Mouse (Mus musculus): ENCODE results near the gene Pcdh15. TPM values are rescaled to one million over a fixed set of nuclear protein-coding genes. Genes with fewer than 3 reads are reported as not detected.

The Pcdh15 gene
- total RNA-seq, 1 experiment from 2014 or later: 8.5 TPM

DNA sequence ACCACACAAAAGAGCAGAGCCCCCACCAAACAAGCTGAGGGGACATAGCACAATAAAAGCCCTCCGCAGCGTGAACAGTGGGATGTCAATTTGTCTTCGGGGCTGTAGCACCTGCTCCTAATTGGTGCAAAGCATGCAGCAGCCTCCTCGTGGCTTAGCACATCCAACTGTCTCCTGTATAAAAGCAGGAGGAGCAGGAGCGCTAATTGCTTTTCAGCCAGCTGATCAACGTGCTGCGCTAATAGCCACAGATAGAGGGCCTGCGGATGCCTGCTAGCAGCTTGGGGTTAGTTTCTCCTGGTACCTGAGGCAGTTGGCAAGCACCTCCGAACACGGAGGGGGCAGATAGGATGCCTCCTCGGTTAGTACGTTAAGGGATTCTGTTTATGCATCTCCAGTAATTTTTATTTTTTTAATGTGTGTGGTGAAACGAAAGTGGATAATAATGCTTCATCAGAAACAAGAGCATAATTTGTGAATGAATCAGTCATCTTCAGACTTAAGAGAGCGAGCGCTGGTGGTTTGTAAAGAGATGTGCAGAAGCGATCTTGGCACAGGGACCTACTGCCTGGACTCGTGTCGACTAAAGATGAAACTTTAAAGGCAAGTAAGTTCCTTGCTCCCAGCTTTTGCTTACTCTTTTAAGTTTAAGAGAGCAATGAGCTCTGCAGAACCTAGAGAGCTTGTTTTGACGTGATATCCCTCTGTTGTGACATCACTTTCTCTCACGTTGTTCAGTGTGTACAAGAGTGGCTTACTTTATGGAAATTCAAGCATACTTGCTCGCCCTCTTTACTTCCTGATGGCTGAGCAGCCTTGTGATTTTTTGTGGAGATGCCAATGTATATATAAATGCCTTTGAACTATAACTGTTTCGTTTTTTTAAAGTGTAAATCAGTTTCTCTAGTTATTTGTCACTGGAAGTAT, 722.8 kb downstream of the Pcdh15 start:
- peak; percentile 1 for DNase-seq

DNA sequence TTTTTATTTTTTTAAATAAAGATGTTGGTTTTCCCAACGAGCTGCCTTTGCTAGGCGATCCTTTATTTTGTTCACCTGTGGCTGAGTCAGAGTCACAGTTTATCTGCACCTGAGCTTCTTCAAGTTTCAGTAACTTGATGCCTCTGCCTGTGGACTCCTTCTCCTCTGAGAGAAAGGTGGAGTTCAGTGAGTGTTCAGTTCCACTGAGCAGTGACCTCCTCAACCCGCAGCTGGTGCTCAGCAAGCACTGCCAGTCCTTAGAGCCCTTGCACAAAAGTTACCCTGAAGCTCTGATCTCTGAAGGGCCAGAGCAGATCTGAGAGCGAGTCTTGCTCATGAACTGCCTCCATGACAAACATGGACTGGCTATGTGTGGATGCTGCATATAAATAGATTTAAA, 724.1 kb downstream of the Pcdh15 start:
- no peak for DNase-seq

DNA sequence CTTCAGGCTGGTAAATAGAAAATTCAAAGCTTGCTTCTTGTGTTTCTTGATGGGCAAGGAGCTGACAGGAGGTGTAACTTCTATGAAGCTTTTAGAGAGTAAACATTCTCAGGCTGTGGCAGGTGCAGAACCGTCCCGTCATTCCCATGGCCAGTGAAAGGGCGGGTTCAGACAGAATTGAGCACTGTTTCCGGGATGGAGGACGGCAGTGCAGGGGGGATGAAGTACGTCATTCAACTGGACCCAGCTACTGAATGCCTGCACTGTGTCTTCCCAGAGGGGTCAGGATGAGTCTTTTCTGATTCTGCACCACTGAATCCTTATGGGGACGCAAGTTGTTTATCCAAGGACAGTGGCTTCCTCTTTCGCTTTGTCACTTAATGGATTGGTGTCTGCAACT, 727.2 kb downstream of the Pcdh15 start:
- no peak for DNase-seq

DNA sequence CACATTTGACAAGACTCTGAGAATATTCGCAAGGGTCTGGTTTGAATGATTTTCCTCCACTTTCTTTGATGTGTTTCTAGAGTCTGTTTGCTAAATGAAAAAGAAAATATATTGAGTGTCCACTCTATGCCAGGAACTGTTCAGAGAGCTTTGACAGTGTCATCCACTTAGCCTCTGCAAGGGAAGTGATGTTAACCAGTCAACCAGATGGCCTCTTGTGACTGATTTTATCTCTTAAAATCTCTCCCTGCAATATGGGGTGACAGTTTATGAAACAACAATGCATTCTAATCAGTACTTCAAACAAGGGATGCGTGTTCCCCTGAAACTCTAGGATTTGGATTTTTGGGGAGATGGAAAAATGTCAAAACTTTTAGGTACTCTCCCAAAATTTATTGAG, 729.6 kb downstream of the Pcdh15 start:
- no peak for DNase-seq

DNA sequence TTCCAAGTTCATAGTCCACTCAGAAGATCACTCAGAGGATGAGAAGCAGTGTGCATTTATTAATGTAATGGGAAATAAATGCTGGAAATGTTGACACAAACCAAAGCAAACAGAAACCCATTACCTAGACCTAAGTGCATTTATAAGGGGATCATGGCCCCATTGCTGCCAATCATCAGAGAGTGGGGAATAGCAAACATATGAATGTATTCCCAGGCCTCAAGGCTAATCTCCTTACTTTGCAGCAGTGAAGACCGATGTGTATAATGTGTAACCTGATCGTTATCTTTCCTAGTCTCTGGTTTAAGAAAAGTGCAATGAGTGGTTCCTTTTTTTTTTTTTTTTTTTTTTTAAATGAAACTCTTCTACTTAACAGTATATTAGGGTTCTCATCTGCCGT, 745.9 kb downstream of the Pcdh15 start:
- no peak for DNase-seq

DNA sequence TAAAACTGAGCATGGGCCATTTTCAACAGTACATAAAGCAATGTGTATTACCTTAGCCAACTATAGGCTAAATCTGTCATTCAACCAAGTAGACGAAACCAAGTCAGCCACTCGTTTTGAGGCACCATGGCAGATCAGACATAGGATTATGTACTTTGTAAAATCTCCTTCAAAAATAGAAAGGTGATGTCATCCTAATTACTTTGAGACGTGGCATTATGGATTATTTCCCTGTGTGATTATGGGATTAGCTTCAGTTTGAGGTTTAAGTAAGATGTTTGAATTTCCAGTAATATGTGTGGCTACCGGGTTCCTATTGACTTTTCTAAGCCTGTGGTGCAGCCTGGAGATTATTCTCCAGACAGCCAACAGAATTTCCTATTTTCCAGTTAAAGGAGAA, 763.0 kb downstream of the Pcdh15 start:
- no peak for DNase-seq

DNA sequence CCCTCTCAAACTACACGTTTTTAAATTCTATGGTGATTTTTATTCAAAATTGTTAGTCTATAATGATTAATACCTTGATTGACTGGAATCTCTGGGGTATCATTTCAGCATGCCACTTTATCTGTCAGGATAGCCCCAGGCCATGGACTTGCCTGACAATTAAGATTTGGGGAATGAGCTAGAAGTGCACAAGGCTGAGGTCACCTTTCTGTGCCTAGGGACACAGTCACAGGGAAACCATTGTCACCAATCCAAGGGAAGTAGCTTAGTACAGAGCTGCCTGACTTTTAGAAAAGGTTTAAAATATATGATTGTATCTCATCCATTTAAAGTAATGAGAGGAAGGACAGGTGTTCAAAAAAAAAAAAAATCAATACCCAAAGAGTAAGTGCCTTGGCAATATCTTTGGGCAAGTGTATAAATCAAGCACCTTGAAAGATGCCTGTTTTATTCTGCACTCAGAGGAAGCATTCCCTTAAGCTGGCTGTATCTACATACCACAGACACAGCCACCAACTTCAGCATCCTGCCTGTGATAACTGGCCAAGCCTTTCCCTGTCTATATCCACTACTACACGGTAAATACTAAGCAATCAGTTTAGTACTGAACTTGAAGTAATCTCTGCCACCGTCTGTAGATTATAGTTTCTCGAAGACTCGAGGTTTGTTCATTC, 779.0 kb downstream of the Pcdh15 start:
- no peak for DNase-seq

DNA sequence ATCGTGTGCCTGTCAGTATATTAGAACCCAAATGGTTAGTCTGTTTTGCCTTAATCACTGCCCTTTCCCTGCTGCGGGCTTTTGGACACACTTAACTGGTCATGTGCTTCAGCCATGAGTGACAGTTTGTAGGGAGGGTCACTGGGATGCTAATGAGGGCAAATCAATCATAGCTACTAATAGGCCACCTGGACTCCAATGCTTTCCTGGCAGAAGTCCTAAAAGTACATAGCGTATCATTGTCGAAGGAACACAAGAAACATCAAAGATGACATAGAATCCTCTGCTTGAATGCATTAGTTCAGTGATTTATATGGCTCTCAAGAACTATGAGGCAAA, 779.6 kb downstream of the Pcdh15 start:
- no peak for DNase-seq

DNA sequence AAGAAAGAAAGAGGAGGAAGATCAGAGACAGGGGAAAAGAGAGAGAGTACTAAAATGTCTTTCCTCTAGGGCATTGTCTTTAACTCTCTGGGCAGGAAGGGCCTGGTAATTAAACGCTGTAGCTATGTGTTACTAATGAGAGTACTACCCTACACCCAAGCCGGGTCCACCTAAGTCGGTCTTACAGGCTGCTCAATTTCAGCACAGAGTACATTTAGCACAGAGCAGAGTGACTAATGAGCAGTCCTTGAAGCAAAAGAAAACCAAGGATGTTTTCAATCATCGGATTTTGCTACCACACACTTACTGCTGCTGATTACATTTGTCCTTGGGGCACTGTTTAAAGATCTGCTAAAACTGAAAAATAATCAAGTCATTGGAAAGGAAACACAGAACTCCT, 788.6 kb downstream of the Pcdh15 start:
- DNase-seq: no peak

DNA sequence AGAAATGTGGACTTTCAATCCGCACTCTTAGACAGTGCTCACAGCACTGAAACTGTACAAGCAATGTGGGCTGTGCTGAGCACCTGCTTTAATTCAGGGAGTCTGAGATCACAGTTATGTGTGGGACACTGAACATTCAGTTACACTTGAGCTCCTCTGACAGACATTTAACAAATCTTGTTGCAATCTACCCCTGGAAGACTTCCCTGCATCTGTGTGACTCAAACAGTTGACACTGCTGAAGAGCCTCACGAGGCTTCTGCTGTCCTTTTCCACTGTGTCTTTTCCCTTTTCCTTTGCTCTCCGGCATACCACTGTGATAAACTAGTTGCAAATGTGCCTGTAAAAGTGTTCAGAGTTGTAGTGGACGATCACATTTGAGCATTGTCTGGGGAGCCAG, 793.1 kb downstream of the Pcdh15 start:
- DNase-seq: no peak

DNA sequence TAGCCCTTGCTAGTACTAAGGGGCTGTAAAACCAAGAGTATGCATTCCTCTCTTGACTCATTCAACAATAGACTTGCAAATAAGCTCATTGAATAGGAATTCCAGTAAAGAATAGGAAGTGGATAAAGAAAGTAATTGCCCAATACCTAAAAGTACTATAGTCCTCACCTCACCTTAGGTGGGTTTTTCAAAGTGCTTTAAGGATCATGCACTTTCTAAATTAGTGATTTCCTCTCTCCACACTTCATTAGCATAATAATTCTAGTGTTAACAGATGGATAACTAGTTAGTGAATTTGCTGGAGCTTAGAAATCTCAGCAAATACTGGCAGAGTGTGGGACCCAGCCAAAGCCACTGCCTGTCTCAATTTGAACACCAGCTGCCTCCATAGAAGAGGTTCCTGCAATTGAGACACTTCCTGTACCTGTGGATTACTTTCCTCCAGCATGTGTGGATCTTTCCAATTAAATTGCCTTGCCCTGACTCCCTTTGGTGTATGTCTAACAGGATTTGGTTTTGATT, 797.0 kb downstream of the Pcdh15 start:
- no peak for DNase-seq

DNA sequence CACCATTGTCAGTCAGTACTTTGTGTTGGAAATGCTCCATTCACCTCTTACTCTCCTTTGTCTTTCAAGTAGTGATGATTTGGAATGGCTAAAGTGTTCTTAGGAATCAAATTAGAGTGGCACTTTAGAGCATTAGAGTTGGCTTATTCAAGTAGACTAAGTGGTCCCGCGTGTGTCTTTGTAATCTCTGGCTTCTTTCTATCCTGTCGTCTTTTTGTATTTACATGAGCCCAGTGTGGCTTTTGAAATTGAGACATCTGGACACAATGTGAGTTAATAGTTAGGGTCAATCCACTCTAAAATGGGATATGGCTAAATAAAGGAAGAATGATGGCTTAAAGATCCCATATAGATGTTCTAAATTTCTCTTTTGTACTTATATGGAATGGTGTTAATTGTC, 800.0 kb downstream of the Pcdh15 start:
- no peak for DNase-seq

DNA sequence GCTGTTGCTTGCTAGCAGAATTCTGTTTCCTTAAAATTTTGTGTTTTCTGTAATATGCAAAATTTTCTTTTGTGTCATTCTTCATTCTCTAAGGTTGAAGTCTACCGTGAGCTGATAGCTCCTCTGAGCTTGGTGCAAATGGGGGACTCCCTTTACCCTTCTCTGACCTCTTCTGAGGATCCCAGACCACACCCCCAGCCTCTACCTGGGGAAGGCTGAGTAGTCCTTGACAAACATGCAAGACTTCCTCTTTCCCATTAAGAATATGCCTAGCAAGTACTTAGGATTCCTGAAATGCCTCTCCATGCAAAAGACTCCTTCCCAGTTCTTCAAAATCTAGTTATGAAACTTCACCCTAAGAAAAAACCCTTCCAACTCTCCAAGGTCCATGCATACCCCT, 808.5 kb downstream of the Pcdh15 start:
- no peak for DNase-seq

DNA sequence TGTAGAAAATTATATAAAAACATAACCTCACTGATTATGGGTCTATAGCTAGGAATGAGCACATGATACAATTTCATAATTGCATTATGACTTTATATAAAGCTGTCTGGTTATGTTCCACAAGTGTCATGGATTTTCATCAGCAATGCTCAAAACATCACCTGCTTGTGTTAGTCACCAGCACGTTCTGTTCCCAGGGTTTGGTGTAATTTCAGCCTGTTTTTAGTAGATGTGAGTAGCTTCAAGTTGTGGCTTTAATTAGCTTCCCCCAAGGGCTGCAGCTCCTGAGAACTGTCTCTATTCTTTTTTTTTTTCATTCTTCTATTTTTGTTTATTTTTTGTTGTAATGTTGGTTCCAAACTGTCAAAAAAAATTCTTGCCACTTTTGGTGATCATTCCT, 809.4 kb downstream of the Pcdh15 start:
- DNase-seq: no peak

DNA sequence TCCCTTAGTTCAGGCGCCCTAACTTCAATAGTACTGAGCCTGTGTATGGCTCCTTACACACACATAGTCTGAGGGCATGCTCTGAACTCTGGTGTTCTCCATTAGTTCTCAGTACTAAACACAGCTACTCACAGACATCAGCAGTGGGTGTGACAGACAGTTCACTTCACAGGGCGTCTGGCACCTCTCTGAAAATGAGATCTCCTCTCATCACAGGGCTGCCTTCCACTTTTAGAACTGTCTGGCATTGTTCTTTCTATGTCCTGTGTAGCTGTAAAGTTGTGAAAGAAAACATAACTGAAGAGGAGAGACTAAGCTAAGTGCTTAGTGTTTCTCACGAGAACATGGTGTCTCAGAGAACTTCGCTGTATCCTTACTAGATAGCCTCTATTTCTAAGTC, 816.0 kb downstream of the Pcdh15 start:
- DNase-seq: no peak

DNA sequence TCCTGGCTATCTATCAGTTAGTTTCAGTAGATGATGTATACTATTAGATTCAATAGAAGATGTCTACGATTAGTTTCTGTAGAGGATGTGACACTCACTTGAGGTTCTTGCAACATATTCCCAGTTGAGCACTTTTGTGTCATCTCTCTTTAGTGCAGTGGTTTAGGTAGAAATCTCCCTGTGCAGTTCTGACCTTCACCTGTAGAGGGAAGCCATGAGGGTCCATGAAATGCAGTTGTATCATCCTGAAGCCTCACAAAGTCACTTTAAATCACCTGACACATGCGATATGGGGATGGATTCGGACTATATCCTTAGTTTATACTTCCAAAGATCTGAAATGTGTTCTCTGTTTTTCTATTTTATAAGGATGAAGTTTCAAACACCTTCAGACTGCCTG, 822.4 kb downstream of the Pcdh15 start:
- DNase-seq: no peak

DNA sequence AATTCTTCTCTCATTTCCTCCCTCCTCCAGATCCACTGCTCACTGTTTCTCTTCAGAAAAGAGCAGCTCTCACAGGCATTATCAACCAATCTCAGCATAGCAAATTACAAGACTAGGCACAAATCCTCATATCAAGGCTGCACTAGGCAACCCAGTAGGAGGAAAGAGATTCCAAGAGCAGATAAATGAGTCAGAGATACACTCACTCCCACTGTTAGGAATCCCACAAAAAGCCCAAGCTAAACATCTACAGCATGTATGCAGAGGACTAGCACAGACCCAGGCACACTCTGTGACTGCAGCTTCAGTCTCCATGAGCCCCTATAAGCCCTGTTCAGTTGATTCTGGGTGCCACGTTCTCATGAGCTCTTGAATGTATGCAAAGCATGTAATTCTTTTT, 829.5 kb downstream of the Pcdh15 start:
- no peak for DNase-seq

DNA sequence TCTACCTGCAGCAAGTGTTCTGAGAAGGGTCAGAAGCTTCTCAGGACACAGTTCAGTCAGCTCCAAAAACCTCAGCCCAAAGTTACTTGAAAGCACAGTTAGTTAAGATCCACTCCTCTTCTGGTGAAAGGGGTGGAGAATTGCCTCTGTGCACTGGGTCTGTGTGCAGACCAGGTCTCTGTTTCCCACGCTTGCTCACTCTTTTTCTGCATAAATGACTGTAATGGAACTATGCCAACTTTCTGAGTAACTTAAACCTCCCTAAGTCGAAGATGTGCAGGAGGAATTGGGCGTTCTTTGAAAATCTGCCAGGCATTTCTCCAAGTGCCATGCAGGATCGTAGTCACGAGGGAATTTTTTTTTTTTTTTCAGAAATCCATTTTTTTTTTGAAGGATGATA, 830.6 kb downstream of the Pcdh15 start:
- DNase-seq: no peak

DNA sequence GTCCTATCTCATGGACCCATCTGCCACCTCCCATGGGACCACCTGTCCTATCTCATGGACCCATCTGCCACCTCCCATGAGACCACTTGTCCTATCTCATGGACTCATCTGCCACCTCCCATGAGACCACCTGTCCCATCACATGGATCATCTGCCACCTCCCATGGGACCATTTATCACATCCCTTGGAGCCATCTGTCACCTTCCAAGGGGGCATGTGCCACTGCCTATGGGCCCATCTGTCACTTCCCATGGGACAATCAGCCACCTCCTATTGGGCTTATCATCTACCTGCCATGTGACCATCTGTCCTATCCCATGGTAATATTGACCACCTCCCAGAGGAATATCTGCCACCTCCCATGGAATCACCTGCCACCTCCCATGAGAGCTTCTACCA, 832.0 kb downstream of the Pcdh15 start:
- DNase-seq: no peak

DNA sequence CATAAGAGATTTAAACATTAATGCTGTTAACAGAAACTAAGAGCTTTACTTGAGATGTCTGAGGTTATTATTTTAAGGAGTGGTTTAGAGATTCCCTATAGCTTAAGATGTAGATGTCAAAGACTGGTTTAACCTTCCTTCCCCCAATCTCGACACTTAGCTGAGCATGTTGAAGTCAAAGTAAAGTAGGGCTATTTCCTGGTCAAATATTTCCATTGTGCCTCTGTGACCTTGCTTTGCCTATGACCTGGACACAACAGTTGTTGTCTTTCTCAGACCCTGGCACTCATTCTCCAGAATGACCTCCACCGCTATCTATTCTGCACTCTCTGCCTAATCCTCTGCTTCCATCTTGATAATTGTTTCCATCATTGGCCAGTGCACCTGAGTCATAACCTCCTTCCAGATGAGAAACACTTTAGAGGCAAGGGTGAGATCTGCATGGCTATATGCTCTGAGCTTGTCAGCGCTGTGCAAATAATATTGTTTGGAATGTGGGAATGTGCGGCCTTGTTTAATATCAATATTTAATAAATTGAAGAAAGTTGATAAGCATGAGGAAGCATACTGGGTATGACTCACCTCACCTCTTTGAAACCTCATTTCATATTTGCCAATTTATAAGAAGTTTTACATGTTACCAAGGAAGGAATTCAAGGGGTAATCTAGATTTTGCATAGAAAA, 833.0 kb downstream of the Pcdh15 start:
- no peak for DNase-seq

DNA sequence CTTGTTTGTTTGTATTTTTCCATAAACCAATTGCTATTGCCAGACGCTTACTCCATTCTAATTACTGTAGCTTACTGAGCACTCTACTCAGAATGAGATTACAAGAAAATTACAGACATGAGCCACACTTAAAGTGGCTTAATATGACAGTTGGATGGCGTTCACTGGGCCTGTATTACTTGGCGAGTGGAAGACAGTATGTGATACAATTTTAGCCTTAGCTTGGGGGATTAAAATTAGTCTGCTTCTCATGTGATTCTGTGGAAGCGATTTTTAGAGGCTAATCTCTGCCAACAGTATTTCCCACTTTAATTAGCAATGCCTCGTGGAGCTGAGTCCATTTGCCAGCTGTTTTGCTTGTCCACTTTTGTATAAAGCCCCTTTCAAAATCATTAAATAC, 837.0 kb downstream of the Pcdh15 start:
- no peak for DNase-seq

DNA sequence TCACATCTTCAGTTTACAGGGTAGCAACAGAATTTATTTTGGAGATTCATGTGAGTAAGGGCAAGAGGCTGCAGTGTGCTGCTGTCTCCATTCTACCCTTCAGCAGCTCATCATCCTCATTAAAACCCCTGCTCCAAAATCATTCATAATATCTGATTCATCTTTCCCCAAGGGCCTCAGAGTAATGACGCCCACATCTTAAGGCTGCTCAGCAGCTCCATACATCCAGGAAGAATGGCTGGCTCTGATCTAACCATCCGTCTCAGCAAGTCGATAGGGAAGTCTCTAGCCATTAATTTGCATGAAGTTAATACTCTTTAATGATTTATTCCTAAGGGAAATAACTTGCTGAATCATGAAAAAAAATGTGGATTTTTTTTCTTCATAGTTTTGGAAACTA, 839.8 kb downstream of the Pcdh15 start:
- no peak for DNase-seq

DNA sequence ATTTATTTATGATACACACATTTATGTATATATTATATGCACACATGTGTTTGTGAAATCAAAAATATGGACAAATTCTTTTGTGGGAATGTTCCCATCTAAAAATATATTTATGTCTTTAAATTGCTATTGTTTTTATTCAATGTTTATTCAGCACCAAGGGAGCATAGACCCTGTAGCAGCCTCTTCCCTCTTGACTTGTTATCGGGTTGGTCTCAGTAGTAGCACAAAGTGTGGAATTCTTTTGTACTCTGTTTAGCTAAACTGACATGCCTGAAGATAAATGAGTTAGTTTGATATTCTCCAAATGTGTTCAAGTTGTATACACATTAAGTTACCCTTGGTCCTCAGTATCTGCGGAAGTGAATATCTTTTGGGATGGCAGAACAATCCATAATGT, 848.7 kb downstream of the Pcdh15 start:
- DNase-seq: no peak
